Mouse (Mus musculus) MEL (cell line): ENCODE measurements around the gene Map1s. TPM values are rescaled to one million over a fixed set of nuclear protein-coding genes. Genes with fewer than 3 reads are reported as not detected.

Experiments used
- DNase-seq: peaks from one replicate; pipeline ENCODE4 v3.0.0; 2011; ENCODE audit warnings: low read depth, low spot score
- H3K27ac ChIP-seq: 2 replicates; pipeline ENCODE4 v1.5.1; 2012; ENCODE audit warnings: low read depth, mild to moderate bottlenecking, control low read depth, low read length, moderate library complexity; ENCODE audit not compliant: control insufficient read depth
- H3K27me3 ChIP-seq, 2 experiments: fragments of 150-350 bp in 1 of 2; sonication (generic) in 1 of 2; 2 replicates each; pipeline ENCODE4 v1.6.1; 2012; ENCODE audit warnings: low read length in 2 of 2, mild to moderate bottlenecking in 2 of 2, improper control_type of control experiment in 1 of 2, moderate library complexity in 1 of 2; ENCODE audit not compliant: insufficient read depth in 2 of 2, control insufficient read depth in 1 of 2
- H3K36me3 ChIP-seq, 2 experiments: 2 replicates each; pipeline ENCODE4 v1.6.1; 2012 to 2014; ENCODE audit warnings: low read length in 2 of 2, improper control_type of control experiment in 1 of 2, inconsistent platforms in 1 of 2, mild to moderate bottlenecking in 1 of 2; ENCODE audit not compliant: insufficient read depth in 2 of 2, control insufficient read depth in 1 of 2
- H3K4me1 ChIP-seq, 2 experiments: fragments of 150-350 bp in 1 of 2; sonication (generic) in 1 of 2; 2 replicates each; pipeline ENCODE4 v1.6.1; 2012; ENCODE audit warnings: low read length in 2 of 2, improper control_type of control experiment in 1 of 2, mild to moderate bottlenecking in 1 of 2; ENCODE audit not compliant: insufficient read depth in 2 of 2, control insufficient read depth in 1 of 2
- H3K4me3 ChIP-seq, 2 experiments: fragments of 150-350 bp in 1 of 2; sonication (generic) in 1 of 2; 2 replicates each; pipeline ENCODE4 v1.5.1; 2012; ENCODE audit warnings: low read depth in 2 of 2, low read length in 2 of 2, mild to moderate bottlenecking in 2 of 2, moderate library complexity in 2 of 2, control low read depth in 1 of 2, improper control_type of control experiment in 1 of 2; ENCODE audit not compliant: control insufficient read depth in 1 of 2, insufficient read depth in 1 of 2
- H3K79me2 ChIP-seq: 2 replicates; pipeline ENCODE4 v1.6.1; 2012; ENCODE audit warnings: mild to moderate bottlenecking, low read length, moderate library complexity; ENCODE audit not compliant: control insufficient read depth, poor library complexity, insufficient read depth
- H3K9ac ChIP-seq: 2 replicates; pipeline ENCODE4 v1.6.1; 2012; ENCODE audit warnings: low read depth, mild to moderate bottlenecking, control low read depth, low read length, moderate library complexity; ENCODE audit not compliant: control insufficient read depth, poor library complexity, severe bottlenecking
- H3K9me3 ChIP-seq: fragments of 150-350 bp; sonication (generic); replicated peaks from 2 replicates; pipeline ENCODE4 v1.6.1; 2012; ENCODE audit warnings: mild to moderate bottlenecking, low read length, improper control_type of control experiment, moderate library complexity; ENCODE audit not compliant: insufficient read depth
- CHD1 ChIP-seq: IDR thresholded peaks from 2 replicates; pipeline ENCODE4 v1.6.1; 2012; ENCODE audit warnings: low read depth, mild to moderate bottlenecking, inconsistent platforms, low read length, improper control_type of control experiment
- CHD2 ChIP-seq: IDR thresholded peaks from 2 replicates; pipeline ENCODE4 v1.6.1; 2011; ENCODE audit warnings: low read length, improper control_type of control experiment
- CTCF ChIP-seq, 3 experiments: IDR thresholded peaks in 2 of 3; conservative IDR thresholded peaks in 1 of 3; 2 replicates each; pipeline ENCODE4 v1.5.1; 2011 to 2012; ENCODE audit warnings: low read length in 3 of 3, low read depth in 2 of 3, mild to moderate bottlenecking in 2 of 3, improper control_type of control experiment in 1 of 3, inconsistent platforms in 1 of 3, mixed read lengths in 1 of 3, moderate library complexity in 1 of 3; ENCODE audit not compliant: control insufficient read depth in 1 of 3, insufficient read depth in 1 of 3, poor library complexity in 1 of 3, severe bottlenecking in 1 of 3
- EP300 ChIP-seq, 2 experiments: IDR thresholded peaks; 2 replicates each; pipeline ENCODE4 v1.6.1; 2011; ENCODE audit warnings: improper control_type of control experiment in 2 of 2, low read length in 2 of 2, low read depth in 1 of 2, mild to moderate bottlenecking in 1 of 2
- ETS1 ChIP-seq: IDR thresholded peaks from 2 replicates; pipeline ENCODE4 v1.6.1; 2012; ENCODE audit warnings: low read depth, mild to moderate bottlenecking, inconsistent platforms, low read length, improper control_type of control experiment, moderate library complexity
- GATA1 ChIP-seq: IDR thresholded peaks from 2 replicates; pipeline ENCODE4 v1.6.1; 2011; ENCODE audit warnings: low read depth, low read length, improper control_type of control experiment
- JUND ChIP-seq: IDR thresholded peaks from 2 replicates; pipeline ENCODE4 v1.6.1; 2011; ENCODE audit warnings: low read depth, mild to moderate bottlenecking, improper control_type of control experiment, low read length
- KAT2A ChIP-seq: conservative IDR thresholded peaks from 2 replicates; pipeline ENCODE4 v1.6.1; 2012; ENCODE audit warnings: low read depth, low read length, improper control_type of control experiment, inconsistent platforms
- MEF2A ChIP-seq: IDR thresholded peaks from 2 replicates; pipeline ENCODE4 v1.6.1; 2014; ENCODE audit warnings: low read depth, mild to moderate bottlenecking, inconsistent platforms, low read length, improper control_type of control experiment; ENCODE audit not compliant: poor library complexity, insufficient replicate concordance, severe bottlenecking; ENCODE audit errors: extremely low read depth
- NELFE ChIP-seq: IDR thresholded peaks from 2 replicates; pipeline ENCODE4 v1.6.1; 2011; ENCODE audit warnings: low read depth, low read length, improper control_type of control experiment
- POLR2AphosphoS2 ChIP-seq: IDR thresholded peaks from 2 replicates; pipeline ENCODE4 v1.6.1; 2011; ENCODE audit warnings: low read length, improper control_type of control experiment
- RAD21 ChIP-seq: IDR thresholded peaks from 2 replicates; pipeline ENCODE4 v1.6.1; 2011; ENCODE audit warnings: mild to moderate bottlenecking, low read depth, low read length, improper control_type of control experiment
- RCOR1 ChIP-seq: IDR thresholded peaks from 2 replicates; pipeline ENCODE4 v1.6.1; 2012; ENCODE audit warnings: low read depth, mild to moderate bottlenecking, inconsistent platforms, low read length, improper control_type of control experiment
- SMC3 ChIP-seq: IDR thresholded peaks from 2 replicates; pipeline ENCODE4 v1.6.1; 2011; ENCODE audit warnings: low read depth, low read length, improper control_type of control experiment
- TAL1 ChIP-seq: IDR thresholded peaks from 2 replicates; pipeline ENCODE4 v1.6.1; 2012; ENCODE audit warnings: mild to moderate bottlenecking, inconsistent platforms, low read length, moderate library complexity, mixed read lengths
- TBP ChIP-seq: IDR thresholded peaks from 2 replicates; pipeline ENCODE4 v1.8.0; 2011; ENCODE audit warnings: low read depth, low read length, improper control_type of control experiment
- ZC3H11A ChIP-seq: IDR thresholded peaks from 2 replicates; pipeline ENCODE4 v1.6.1; 2012; ENCODE audit warnings: low read depth, mild to moderate bottlenecking, inconsistent platforms, low read length, improper control_type of control experiment
- ZMIZ1 ChIP-seq: IDR thresholded peaks from 2 replicates; pipeline ENCODE4 v1.6.1; 2012; ENCODE audit warnings: low read depth, mild to moderate bottlenecking, inconsistent platforms, low read length, improper control_type of control experiment, moderate library complexity
- polyA plus RNA-seq, 2 experiments: library from polyadenylated mRNA; stranded (reverse) in 1 of 2; unstranded in 1 of 2; fragments of >175 nt in 1 of 2; fragments of >200 nt in 1 of 2; gene quantifications; 2 replicates each; pipeline versions ENCODE4 v1.2.1 to v1.2.4; 2012; ENCODE audit warnings: low replicate concordance in 2 of 2, low read depth in 1 of 2; ENCODE audit not compliant: insufficient read length in 2 of 2, insufficient read depth in 1 of 2, missing spikeins in 1 of 2
- total RNA-seq: library from RNA; depleted of rRNA; stranded (reverse); fragments of 300-350 nt; gene quantifications from 2 replicates; pipeline ENCODE4 v1.2.3, GENCODE M21; 2012

Gene Map1s
- total and polyA plus RNA-seq, 3 experiments, result 51.0 to 53.3 TPM; not detected in 1

GRCm38 (mm10) chr8:70960703-70961472, 55.2 kb downstream of the Map1s start:
- peak; percentile 11 for DNase-seq
- Histone ChIP-seq H3K27ac (no peak overlapping the region), H3K9ac (no peak overlapping the region), H3K27me3 (peaks cover 3 to 5% of the 10 kb centered on the region in 2 experiments), H3K4me1 (no peaks in the 10 kb centered on the region), H3K36me3 (no peaks in the 10 kb centered on the region), H3K4me3 (no peak overlapping the region), H3K79me2 (no peaks in the 10 kb centered on the region), H3K9me3 (no peaks in the 10 kb centered on the region)
- TF ChIP-seq KAT2A (no peak), POLR2AphosphoS2 (no peak), RAD21 (no peak), TAL1 (no peak), RCOR1 (no peak), CHD1 (no peak), MEF2A (no peak), JUND (no peak)

GRCm38 (mm10) chr8:70964159-70964558, 58.4 kb downstream of the Map1s start:
- TF ChIP-seq CHD2, result no peak
- no peak for TF ChIP-seq TBP
- TF ChIP-seq CHD1, result no peak
- TF ChIP-seq ZC3H11A, result peak; percentile 34; the same call in 1 of the 2 replicates
- TF ChIP-seq RCOR1, result no peak
- no peak for TF ChIP-seq POLR2AphosphoS2
- TF ChIP-seq ZMIZ1, result no peak
- TF ChIP-seq EP300 (IDR thresholded peaks at IDR 0.05; ENCODE audit: low read depth in 1 of 2, low read length in 2 of 2), result no peak
- no peak for TF ChIP-seq GATA1
- peak; percentile 47 to 55 (median 54) for TF ChIP-seq CTCF (IDR thresholded peaks at IDR 0.05 in 2 of 3, conservative IDR thresholded peaks at IDR 0.05 in 1 of 3; ENCODE audit: control insufficient read depth in 1 of 3, insufficient read depth in 1 of 3, low read depth in 2 of 3, low read length in 3 of 3, poor library complexity in 1 of 3, severe bottlenecking in 1 of 3)
- TF ChIP-seq NELFE, result no peak
- peak; percentile 57 for TF ChIP-seq RAD21
- TF ChIP-seq SMC3, result peak; percentile 58
- no peak for TF ChIP-seq ETS1
- TF ChIP-seq, all 39 proteins: peak for 4
- no peaks in the 10 kb centered on the region for H3K4me1 ChIP-seq
- no peak overlapping the region for H3K27ac ChIP-seq
- peaks cover 3 to 5% of the 10 kb centered on the region in 2 experiments for H3K27me3 ChIP-seq
- H3K4me3 ChIP-seq, result no peak overlapping the region
- H3K79me2 ChIP-seq, result no peaks in the 10 kb centered on the region
- H3K9ac ChIP-seq, result no peak overlapping the region
- H3K36me3 ChIP-seq, result no peaks in the 10 kb centered on the region
- no peaks in the 10 kb centered on the region for H3K9me3 ChIP-seq
- DNase-seq, result peak; percentile 38
